Mouse (Mus musculus) forebrain, embryonic 11.5 days (tissue): ENCODE results near the gene Tnik. TPM values are rescaled to one million over a fixed set of nuclear protein-coding genes. Genes with fewer than 3 reads are reported as not detected.

Source experiments
- ATAC-seq: fragments of 200-750 bp; cut with Nextera tagmentation; replicated peaks from 2 replicates; pipeline ENCODE4 v1.8.0; 2017; ENCODE audit warnings: moderate TSS enrichment; ENCODE audit not compliant: low FRiP score
- DNase-seq: peaks from one replicate; pipeline ENCODE4 v3.0.0-alpha.2; 2017; ENCODE audit warnings: low spot score
- H3K27ac ChIP-seq: fragments of 300-500 bp; sonication (generic); 2 replicates; pipeline ENCODE4 v1.5.1; 2014; ENCODE audit warnings: low read depth, low read length
- H3K27me3 ChIP-seq: fragments of 300-500 bp; sonication (generic); 2 replicates; pipeline ENCODE4 v1.6.1; 2014; ENCODE audit warnings: mild to moderate bottlenecking, low read length, mixed read lengths; ENCODE audit not compliant: control insufficient read depth, insufficient read depth
- H3K36me3 ChIP-seq: fragments of 300-500 bp; sonication (generic); 2 replicates; pipeline ENCODE4 v1.6.1; 2014; ENCODE audit warnings: mild to moderate bottlenecking, low read length, moderate library complexity, mixed read lengths; ENCODE audit not compliant: control insufficient read depth, insufficient read depth
- H3K4me1 ChIP-seq: fragments of 300-500 bp; sonication (generic); replicated peaks from 2 replicates; pipeline ENCODE4 v1.6.1; 2014; ENCODE audit warnings: low read length, mixed read lengths; ENCODE audit not compliant: control insufficient read depth, insufficient read depth
- H3K4me2 ChIP-seq: fragments of 300-500 bp; sonication (generic); 2 replicates; pipeline ENCODE4 v1.6.1; 2014; ENCODE audit warnings: low read depth, mild to moderate bottlenecking, low read length, moderate library complexity, mixed read lengths; ENCODE audit not compliant: severe bottlenecking
- H3K4me3 ChIP-seq: fragments of 300-500 bp; sonication (generic); 2 replicates; pipeline ENCODE4 v1.5.1; 2014; ENCODE audit warnings: low read depth, low read length
- H3K9ac ChIP-seq: fragments of 300-500 bp; sonication (generic); 2 replicates; pipeline ENCODE4 v1.6.1; 2014; ENCODE audit warnings: low read length
- H3K9me3 ChIP-seq: fragments of 300-500 bp; sonication (generic); 2 replicates; pipeline ENCODE4 v1.6.1; 2016; ENCODE audit warnings: low read length, mixed read lengths; ENCODE audit not compliant: control insufficient read depth
- WGBS: fragments of 180-500 bp; shearing (Covaris S2); extraction: QIAGEN DNeasy Blood & Tissue Kit; methylation state at CpG from one replicate; pipeline ENCODE4 v1.1.7; 2014; 5-methylcytosine and 5-hydroxymethylcytosine counted together
- polyA plus RNA-seq: library from polyadenylated mRNA; unstranded; fragments of >200 nt; fragmentation: Nextera tagmentation; extraction: Ambion mirVana; gene quantifications from 2 replicates; pipeline ENCODE4 v1.2.1, GENCODE M21; 2014

Tnik gene
- polyA plus RNA-seq, 1 experiment from 2014 or later = 21.7 TPM

DNA sequence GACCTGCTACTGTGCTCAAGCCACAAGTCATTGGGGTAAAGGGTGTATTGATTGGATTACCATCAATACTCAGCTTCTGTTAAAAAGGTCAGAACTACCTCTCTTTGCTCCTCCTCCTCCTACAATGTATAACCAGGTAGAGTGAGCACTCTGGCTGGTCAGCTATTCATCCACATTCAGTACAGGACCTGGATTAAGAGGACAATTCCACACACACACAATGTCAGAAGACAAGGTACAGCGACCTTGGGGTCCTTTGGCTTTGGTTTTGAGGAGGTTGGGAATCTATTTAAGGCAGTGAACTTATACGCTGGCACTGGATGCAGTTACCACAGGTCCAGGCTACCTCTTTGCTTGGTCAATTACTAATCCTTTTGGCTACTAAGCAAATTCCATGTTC lies 434.8 kb downstream of the Tnik start, which contains the start of gene Slc2a2:
Gene Slc2a2, plus strand, starts transcription at position 107 of the 400 bp plus-strand sequence.
- Histone ChIP-seq H3K9ac (no peak within 1 kb of the TSS), H3K4me1 (no peaks in the 10 kb centered on the region), H3K27me3 (no peaks in the 10 kb centered on the region), H3K27ac (no peak within 1 kb of the TSS), H3K9me3 (no peaks in the 10 kb centered on the region), H3K4me2 (no peak within 1 kb of the TSS), H3K4me3 (no peak within 1 kb of the TSS), H3K36me3 (no peaks in the 10 kb centered on the region)
- DNase-seq (no peak), ATAC-seq (no peak)
- 77% methylated on average over 2 of the region's 2 CpGs for WGBS

DNA sequence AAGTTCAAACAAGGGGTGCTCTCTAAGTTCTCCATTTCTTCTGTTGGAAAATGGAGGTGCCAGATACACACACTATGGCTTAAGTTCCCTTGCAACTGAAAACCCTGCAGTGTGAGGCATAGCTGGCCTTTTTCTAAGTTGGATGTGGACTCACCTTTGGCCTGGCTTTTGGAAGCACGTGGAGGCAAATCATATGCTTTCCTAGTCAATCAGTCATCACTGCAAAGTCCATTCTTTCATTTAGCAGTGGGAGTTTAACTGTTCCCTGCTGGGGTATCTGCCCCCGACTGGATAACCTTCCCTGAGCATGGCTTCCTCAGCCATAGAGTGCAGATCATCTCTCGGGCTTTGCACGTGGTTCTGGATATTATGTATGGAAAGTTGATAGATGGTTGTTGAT lies 436.6 kb downstream of the Tnik start:
- Histone ChIP-seq H3K4me1 (no peaks in the 10 kb centered on the region), H3K27ac (no peak overlapping the region), H3K27me3 (no peaks in the 10 kb centered on the region), H3K36me3 (no peaks in the 10 kb centered on the region), H3K9ac (no peak overlapping the region), H3K9me3 (no peaks in the 10 kb centered on the region), H3K4me2 (no peak overlapping the region), H3K4me3 (no peak overlapping the region)
- DNase-seq = no peak
- ATAC-seq = no peak
- WGBS = 68% methylated on average over 4 of the region's 4 CpGs

DNA sequence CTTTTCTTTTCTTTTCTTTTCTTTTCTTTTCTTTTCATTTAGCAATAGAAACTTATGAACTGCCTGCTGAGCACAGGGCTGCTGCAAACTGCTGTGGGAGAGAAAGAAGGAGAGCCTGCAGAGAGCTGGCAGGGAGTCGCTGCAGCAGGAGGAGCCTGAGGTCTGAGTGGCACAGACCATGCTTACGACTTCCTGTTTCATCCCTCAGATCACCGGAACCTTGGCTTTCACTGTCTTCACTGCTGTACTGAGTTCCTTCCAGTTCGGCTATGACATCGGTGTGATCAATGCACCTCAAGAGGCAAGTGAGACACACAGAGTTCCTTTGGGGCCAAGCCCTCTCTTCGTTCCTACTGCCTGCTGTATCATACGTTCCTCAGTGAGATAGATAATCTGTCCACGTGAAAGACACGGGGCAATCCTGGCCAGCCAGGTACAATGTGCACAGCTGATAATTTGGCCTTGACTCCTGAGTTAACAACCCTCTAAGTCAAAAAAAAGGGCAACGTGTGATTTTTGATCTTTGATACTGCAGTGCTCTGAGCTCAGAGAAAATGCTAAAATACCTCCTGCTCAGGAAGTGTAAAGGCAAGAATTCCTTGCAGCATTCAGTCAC lies 442.6 kb downstream of the Tnik start:
- no peak overlapping the region for H3K9ac ChIP-seq
- DNase-seq (no peak), ATAC-seq (no peak)
- WGBS = 78% methylated on average over 10 of the region's 10 CpGs
- H3K4me3 ChIP-seq = no peak overlapping the region
- H3K27ac ChIP-seq = no peak overlapping the region
- H3K4me1 ChIP-seq = no peaks in the 10 kb centered on the region
- no peak overlapping the region for H3K4me2 ChIP-seq
- H3K36me3 ChIP-seq = no peaks in the 10 kb centered on the region
- no peaks in the 10 kb centered on the region for H3K9me3 ChIP-seq
- no peaks in the 10 kb centered on the region for H3K27me3 ChIP-seq

DNA sequence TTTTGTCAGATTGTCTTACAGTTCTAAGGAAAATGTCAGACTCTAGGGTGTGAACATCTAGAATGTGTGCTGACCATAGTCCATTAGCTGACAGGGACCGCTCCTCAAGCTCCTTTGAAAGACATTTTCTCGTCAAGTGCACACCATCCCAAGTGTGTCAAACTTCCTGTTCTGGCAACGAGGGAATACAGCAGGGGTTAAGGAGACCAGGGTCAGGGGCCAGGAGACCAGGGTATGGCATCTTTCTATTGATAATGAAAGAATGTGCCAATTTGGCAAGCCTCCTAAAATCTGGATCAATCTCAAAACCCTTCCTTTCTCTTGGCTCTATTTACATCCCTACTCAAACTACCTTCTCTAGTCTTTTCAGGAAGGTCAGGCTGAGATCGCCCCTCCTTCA lies 443.7 kb downstream of the Tnik start:
- Histone ChIP-seq H3K27me3 (no peaks in the 10 kb centered on the region), H3K9ac (no peak overlapping the region), H3K4me3 (no peak overlapping the region), H3K4me1 (no peaks in the 10 kb centered on the region), H3K36me3 (no peaks in the 10 kb centered on the region), H3K4me2 (no peak overlapping the region), H3K9me3 (no peaks in the 10 kb centered on the region), H3K27ac (no peak overlapping the region)
- DNase-seq (no peak), ATAC-seq (no peak)
- 83% methylated on average over 4 of the region's 4 CpGs for WGBS

DNA sequence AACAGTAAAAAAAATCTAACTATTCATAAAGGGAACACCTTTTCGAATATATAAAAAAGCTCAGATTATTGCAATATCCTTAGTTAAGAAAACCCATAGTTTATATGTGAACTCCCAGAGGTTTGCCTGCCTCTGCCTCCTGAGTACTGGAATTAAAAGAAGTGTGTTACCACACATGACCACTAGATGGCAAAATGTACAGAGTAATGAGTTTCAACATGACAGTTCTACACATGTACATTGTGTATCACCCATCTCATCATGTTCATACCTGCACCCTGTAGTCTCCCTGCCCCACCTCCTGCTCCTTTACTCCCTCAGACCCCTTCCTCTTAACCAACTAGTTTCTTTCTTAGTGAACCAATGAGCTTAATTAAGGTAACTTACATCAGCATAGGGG lies 446.7 kb downstream of the Tnik start:
- DNase-seq = no peak
- 76% methylated on average over 1 of the region's 1 CpGs for WGBS

DNA sequence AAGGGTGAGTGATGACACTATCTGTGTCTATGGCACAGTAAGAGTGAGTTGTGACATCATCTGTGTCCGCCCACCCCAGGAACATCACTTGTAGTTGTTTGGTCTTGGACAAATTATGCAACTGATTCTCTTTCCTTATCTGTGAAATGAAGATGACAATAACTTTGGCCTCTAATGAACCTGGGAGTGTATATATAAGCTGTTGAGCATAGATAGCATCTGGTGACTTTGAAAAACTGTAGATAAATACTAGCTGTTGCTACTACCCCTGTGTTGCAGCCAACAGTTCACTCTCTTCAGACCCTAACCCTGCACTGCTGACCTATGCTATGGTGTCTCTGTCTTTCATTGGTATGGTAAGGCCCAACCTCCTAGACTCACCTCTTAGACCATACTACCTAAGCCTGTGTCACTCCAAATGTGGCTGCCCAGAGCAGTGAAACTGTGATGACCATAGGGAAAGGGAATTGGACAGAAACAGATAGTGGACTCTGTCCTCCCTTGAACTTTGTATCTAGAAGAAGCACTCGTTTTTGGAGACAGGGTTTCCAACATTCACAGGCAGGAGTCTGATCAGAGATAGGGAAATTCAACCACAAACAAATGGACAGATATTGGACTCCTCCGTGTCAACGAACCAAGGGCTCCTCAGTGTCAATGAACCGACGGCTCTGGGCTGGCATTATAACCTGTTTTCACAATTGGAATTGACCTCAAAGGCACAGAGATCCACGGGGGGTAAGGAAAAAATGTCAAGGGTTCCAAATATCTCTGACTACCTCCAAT lies 451.1 kb downstream of the Tnik start:
- no peak overlapping the region for H3K4me3 ChIP-seq
- 81% methylated on average over 7 of the region's 7 CpGs for WGBS

More for the DNA sequence above, 446.7 kb downstream of the Tnik start:
- no peak overlapping the region for H3K4me3 ChIP-seq
- H3K36me3 ChIP-seq = no peaks in the 10 kb centered on the region
- ATAC-seq = no peak
- no peaks in the 10 kb centered on the region for H3K9me3 ChIP-seq
- no peaks in the 10 kb centered on the region for H3K4me1 ChIP-seq
- H3K27me3 ChIP-seq = no peaks in the 10 kb centered on the region
- no peak overlapping the region for H3K9ac ChIP-seq
- H3K4me2 ChIP-seq = no peak overlapping the region
- no peak overlapping the region for H3K27ac ChIP-seq

DNA sequence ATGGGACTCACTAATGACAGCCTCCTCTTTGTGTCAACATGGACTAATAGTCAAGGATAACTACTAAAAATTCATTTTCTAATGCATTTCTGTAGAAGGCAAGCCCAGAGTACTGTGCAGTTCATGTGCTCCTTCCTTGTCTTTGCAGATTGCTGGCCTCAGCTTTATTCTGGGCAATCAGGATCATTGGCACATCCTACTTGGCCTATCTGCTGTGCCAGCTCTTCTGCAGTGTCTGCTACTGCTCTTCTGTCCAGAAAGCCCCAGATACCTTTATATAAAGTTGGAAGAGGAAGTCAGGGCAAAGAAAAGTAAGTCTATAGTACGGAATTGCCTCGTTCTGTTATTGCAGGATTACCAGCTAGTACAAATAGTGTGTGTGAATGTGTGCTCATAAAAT lies 455.5 kb downstream of the Tnik start:
- Histone ChIP-seq H3K4me3 (no peak overlapping the region), H3K27me3 (no peaks in the 10 kb centered on the region), H3K36me3 (no peaks in the 10 kb centered on the region), H3K27ac (no peak overlapping the region), H3K9me3 (no peaks in the 10 kb centered on the region), H3K4me2 (no peak overlapping the region), H3K9ac (no peak overlapping the region), H3K4me1 (no peaks in the 10 kb centered on the region)
- no peak for DNase-seq
- WGBS = 85% methylated on average over 2 of the region's 2 CpGs
- ATAC-seq = no peak

More for the DNA sequence above, 451.1 kb downstream of the Tnik start:
- no peaks in the 10 kb centered on the region for H3K36me3 ChIP-seq
- H3K27ac ChIP-seq = no peak overlapping the region
- H3K4me2 ChIP-seq = no peak overlapping the region
- no peak overlapping the region for H3K9ac ChIP-seq
- DNase-seq (no peak), ATAC-seq (no peak)
- H3K4me1 ChIP-seq = no peaks in the 10 kb centered on the region
- no peaks in the 10 kb centered on the region for H3K9me3 ChIP-seq
- no peaks in the 10 kb centered on the region for H3K27me3 ChIP-seq

DNA sequence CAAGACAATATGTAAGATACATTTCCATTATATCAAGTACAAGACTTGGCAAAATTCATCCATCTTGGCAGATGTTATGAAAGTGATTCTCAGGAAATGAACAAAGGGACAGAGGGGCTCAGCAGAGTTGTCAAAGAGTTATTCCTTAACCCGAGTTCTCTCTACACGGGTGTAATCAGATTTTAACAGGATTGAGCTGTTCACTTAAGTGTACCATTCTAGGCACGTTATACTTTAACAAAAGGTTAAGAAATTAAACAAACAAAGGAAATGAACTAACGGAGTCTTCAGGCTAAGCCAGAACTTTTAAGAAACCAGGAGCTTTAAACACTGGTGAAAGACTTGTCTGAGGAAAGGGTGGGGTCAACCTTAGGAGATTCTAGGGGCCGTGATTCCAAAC lies 458.2 kb downstream of the Tnik start:
- ATAC-seq (no peak), DNase-seq (no peak)
- Histone ChIP-seq H3K4me2 (no peak overlapping the region), H3K9me3 (no peaks in the 10 kb centered on the region), H3K27me3 (no peaks in the 10 kb centered on the region), H3K27ac (no peak overlapping the region), H3K9ac (no peak overlapping the region), H3K36me3 (no peaks in the 10 kb centered on the region), H3K4me1 (no peaks in the 10 kb centered on the region), H3K4me3 (no peak overlapping the region)
- 49% methylated on average over 5 of the region's 5 CpGs for WGBS

DNA sequence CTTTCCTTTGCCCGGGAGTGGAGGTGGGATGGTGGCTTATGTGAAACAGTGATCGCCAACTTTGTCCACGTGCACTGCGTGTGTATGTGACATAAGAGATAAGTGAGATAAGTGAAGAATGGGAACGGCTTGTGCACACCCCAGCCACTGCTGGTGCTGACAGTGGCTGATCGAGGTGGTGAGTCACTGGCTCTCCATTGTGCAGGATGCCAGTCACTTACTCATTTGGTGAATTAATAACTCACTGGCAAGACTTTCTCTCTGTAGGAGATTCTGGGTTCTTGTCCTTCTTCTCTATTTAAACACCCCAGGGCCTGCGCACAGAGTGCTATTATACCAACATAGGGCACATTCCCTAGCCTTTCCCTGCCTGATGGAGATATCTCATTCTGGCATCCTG lies 458.8 kb downstream of the Tnik start:
- DNase-seq (no peak), ATAC-seq (no peak)
- H3K36me3 ChIP-seq = no peaks in the 10 kb centered on the region
- H3K4me2 ChIP-seq = no peak overlapping the region
- no peaks in the 10 kb centered on the region for H3K27me3 ChIP-seq
- H3K4me3 ChIP-seq = no peak overlapping the region
- 96% methylated on average over 7 of the region's 7 CpGs for WGBS
- no peaks in the 10 kb centered on the region for H3K9me3 ChIP-seq
- no peaks in the 10 kb centered on the region for H3K4me1 ChIP-seq
- no peak overlapping the region for H3K9ac ChIP-seq
- no peak overlapping the region for H3K27ac ChIP-seq
